Mouse (Mus musculus): ENCODE measurements at regions not wholly inside any gene's neighbourhood (a gene's known extent, or its start where the extent isn't known, plus 50 kb on each side); places are given as distances from the start of the nearest gene placed in this dataset.

GRCm38 (mm10) chr10:126709219-126709917, 191.8 kb downstream of the Atp23 start:
- no peak for TF ChIP-seq EP300 (IDR thresholded peaks at IDR 0.05; ENCODE audit: insufficient read depth, low read depth, low read length)
- no peak for TF ChIP-seq POLR2A (IDR thresholded peaks at IDR 0.05; ENCODE audit: insufficient read depth, low read depth, low read length)
- no peak for TF ChIP-seq CTCF (IDR thresholded peaks at IDR 0.05)

All from heart, adult 2 months (tissue).